Mouse (Mus musculus) limb, embryonic 13.5 days (tissue): ENCODE data around the gene Hrk. TPM values are rescaled to one million over a fixed set of nuclear protein-coding genes. Genes with fewer than 3 reads are reported as not detected.

Experiments
- ATAC-seq: fragments of 200-750 bp; cut with Nextera tagmentation; 2 replicates; pipeline ENCODE4 v1.8.0; 2017; ENCODE audit warnings: low read depth, moderate number of reproducible peaks, moderate TSS enrichment; ENCODE audit not compliant: low FRiP score
- H3K27ac ChIP-seq: fragments of 300-500 bp; sonication (generic); 2 replicates; pipeline ENCODE4 v1.5.1; 2015; ENCODE audit warnings: inconsistent platforms, mild to moderate bottlenecking, moderate library complexity
- H3K27me3 ChIP-seq: fragments of 300-500 bp; sonication (generic); 2 replicates; pipeline ENCODE4 v1.6.1; 2015; ENCODE audit warnings: mild to moderate bottlenecking, inconsistent platforms
- H3K36me3 ChIP-seq: fragments of 300-500 bp; sonication (generic); 2 replicates; pipeline ENCODE4 v1.6.1; 2015; ENCODE audit warnings: inconsistent platforms, mild to moderate bottlenecking, moderate library complexity
- H3K4me1 ChIP-seq: fragments of 300-500 bp; sonication (generic); 2 replicates; pipeline ENCODE4 v1.6.1; 2015; ENCODE audit warnings: inconsistent platforms
- H3K4me2 ChIP-seq: fragments of 300-500 bp; sonication (generic); replicated peaks from 2 replicates; pipeline ENCODE4 v1.6.1; 2015; ENCODE audit warnings: inconsistent platforms, mild to moderate bottlenecking, moderate library complexity
- H3K4me3 ChIP-seq: fragments of 300-500 bp; sonication (generic); 2 replicates; pipeline ENCODE4 v1.5.1; 2015; ENCODE audit warnings: moderate library complexity, mild to moderate bottlenecking, inconsistent platforms
- H3K9ac ChIP-seq: fragments of 300-500 bp; sonication (generic); 2 replicates; pipeline ENCODE4 v1.6.1; 2015; ENCODE audit warnings: mild to moderate bottlenecking, inconsistent platforms
- H3K9me3 ChIP-seq: fragments of 300-500 bp; sonication (generic); 2 replicates; pipeline ENCODE4 v1.6.1; 2016; ENCODE audit warnings: inconsistent platforms
- WGBS: fragments of 180-500 bp; shearing (Covaris S2); methylation state at CpG from one replicate; pipeline ENCODE4 v1.1.7; 2015; 5-methylcytosine and 5-hydroxymethylcytosine counted together
- polyA plus RNA-seq: library from polyadenylated mRNA; unstranded; fragments of >200 nt; fragmentation: Nextera tagmentation; extraction: Ambion mirVana; gene quantifications from 2 replicates; pipeline ENCODE4 v1.2.1, GENCODE M21; 2015

Gene Hrk
- polyA plus RNA-seq, 1 experiment from 2014 or later: 0.10 TPM

DNA sequence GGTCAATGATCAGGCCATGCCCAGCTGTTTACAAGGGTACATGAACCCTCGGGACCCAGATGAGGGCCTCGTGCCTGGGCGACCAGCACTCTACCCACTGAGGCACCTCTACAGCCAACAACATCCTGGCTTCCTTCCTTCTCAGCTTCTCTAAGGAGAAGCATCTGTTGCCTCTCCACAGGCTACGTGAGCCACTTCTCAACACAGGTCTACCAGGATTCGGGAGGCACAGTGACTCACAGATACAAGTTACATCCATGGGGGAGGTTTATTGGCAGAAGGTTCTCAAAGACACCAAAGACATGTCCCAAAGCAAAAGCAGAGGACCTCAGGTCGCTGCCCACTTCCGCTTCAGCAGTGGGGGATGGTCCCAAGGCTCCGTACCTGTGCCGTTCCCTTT, 26.0 kb downstream of the Hrk start:
- Histone ChIP-seq H3K4me2 (no peak overlapping the region), H3K4me3 (no peak overlapping the region), H3K27me3 (peaks cover 32% of the 10 kb centered on the region), H3K36me3 (no peaks in the 10 kb centered on the region), H3K9ac (no peak overlapping the region), H3K4me1 (peaks cover 10% of the 10 kb centered on the region; the same call in 1 of the 2 replicates), H3K9me3 (no peaks in the 10 kb centered on the region), H3K27ac (no peak overlapping the region)
- no peak for ATAC-seq
- WGBS: 80% methylated on average over 9 of the region's 9 CpGs

DNA sequence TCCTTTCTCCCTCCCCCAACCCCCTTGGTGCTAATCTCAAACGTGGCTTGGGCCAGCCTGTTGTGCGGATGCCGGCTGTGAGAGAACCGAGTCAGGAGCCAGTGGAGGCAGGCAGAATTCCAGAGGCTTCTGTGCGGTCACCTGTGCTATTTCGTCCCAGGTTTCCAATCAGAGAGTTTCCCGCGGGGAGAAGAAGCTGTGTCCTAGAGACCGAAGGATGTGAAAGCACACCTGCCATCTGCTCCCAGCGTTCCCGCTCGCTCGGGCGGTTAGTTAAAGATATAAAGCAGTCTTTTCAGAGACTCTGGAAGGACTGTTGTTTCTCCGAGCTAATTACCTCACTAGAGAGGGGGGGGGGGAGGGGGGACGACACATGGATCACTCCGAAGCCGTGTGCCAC, 27.8 kb downstream of the Hrk start:
- no peak for ATAC-seq
- H3K4me1 ChIP-seq: peaks cover 10% of the 10 kb centered on the region; the same call in 1 of the 2 replicates
- no peak overlapping the region for H3K4me3 ChIP-seq
- no peaks in the 10 kb centered on the region for H3K9me3 ChIP-seq
- H3K4me2 ChIP-seq: no peak overlapping the region
- no peak overlapping the region for H3K9ac ChIP-seq
- H3K36me3 ChIP-seq: no peaks in the 10 kb centered on the region
- H3K27ac ChIP-seq: no peak overlapping the region
- peaks cover 32% of the 10 kb centered on the region for H3K27me3 ChIP-seq
- WGBS: 18% methylated on average over 15 of the region's 18 CpGs

DNA sequence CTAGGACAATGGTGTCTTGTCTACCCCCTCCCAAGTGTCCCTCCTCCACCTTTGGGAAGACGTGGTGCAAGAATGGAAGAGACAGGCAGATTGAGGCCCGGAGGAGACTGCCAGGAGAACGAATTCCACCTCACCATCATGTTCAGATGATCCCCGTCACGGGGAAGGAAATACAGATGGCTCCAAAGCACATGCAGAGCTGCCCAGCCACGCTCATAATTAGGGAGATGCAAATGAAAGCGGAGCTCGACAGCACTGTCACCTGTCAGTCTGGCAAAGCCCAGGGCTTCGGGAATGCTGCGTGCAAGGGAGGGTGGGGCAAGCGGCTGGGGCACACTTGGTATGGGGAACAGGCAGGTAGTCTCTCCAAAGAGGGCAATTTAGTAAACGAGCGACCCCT, 33.0 kb downstream of the Hrk start:
- Histone ChIP-seq H3K9me3 (no peaks in the 10 kb centered on the region), H3K4me3 (no peak overlapping the region), H3K27ac (no peak overlapping the region), H3K4me2 (no peak overlapping the region), H3K36me3 (peaks cover 15% of the 10 kb centered on the region; the same call in 1 of the 2 replicates), H3K4me1 (peaks cover 2% of the 10 kb centered on the region; the same call in 1 of the 2 replicates), H3K27me3 (peaks cover 14% of the 10 kb centered on the region; the same call in 1 of the 2 replicates), H3K9ac (no peak overlapping the region)
- no peak for ATAC-seq
- WGBS: 73% methylated on average over 13 of the region's 13 CpGs

DNA sequence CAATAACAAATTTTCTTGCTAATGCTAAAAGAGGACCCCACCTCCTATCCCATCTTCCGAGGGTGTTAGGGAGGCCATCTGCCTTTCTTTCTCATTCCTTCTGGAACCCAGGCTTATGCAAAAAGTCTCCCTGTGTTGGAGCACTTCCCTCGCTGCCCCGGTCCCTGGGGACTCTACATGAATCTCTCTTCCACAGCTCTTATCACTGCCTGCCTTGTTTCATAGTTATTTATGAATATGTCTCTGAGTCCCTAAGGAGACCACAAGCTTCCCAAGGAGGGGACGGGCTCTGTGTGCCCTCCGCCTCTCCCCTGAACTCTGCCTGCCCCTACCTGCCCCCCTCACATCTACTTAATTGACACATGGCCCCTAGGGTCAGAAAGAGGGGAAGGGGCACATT, 35.2 kb downstream of the Hrk start:
- Histone ChIP-seq H3K4me1 (no peaks in the 10 kb centered on the region), H3K27ac (no peak overlapping the region), H3K4me3 (no peak overlapping the region), H3K9me3 (no peaks in the 10 kb centered on the region), H3K9ac (no peak overlapping the region), H3K27me3 (no peaks in the 10 kb centered on the region), H3K4me2 (no peak overlapping the region), H3K36me3 (peaks cover 15% of the 10 kb centered on the region; the same call in 1 of the 2 replicates)
- WGBS: 66% methylated on average over 5 of the region's 5 CpGs
- no peak for ATAC-seq

DNA sequence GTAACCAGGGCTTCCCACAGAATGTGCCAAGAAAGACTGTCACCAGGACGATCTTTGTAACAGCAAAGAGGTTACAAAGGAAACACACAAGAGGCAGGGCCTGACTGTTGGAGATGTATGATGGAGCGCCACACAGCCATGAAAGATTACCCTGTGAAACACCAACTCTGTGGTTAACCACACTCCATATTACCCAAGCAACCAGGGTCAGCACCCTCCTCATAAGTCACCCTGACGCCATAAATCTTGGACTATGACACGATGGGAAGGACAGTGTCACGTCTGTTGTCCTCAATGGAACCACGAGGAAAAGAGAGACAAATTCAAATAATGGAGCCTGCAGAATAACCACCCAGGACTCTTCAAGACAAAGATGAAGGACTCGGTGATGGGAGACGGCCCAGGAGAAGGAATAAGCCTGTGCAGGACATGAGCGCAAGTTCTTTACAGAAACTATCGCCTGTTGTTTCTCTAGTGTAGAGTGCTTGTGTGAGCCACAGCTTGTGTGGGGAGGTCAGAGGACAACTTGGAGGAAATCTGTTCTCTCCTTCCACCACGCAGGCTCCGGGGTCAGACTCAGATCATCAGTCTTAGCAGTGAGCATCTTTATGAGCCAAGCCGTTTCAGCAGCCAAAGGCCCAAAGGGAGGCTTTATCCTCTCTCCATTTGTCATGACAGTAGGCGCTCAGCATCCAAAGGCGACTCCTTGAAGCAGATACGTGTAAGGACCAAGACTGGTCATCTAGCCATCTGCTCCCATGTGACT, 40.4 kb downstream of the Hrk start:
- H3K27me3 ChIP-seq: no peaks in the 10 kb centered on the region
- no peaks in the 10 kb centered on the region for H3K4me1 ChIP-seq
- WGBS: 59% methylated on average over 16 of the region's 16 CpGs
- H3K36me3 ChIP-seq: peaks cover 15% of the 10 kb centered on the region; the same call in 1 of the 2 replicates
- H3K4me3 ChIP-seq: no peak overlapping the region
- no peak overlapping the region for H3K4me2 ChIP-seq
- no peak overlapping the region for H3K9ac ChIP-seq
- H3K27ac ChIP-seq: no peak overlapping the region
- no peak for ATAC-seq
- no peaks in the 10 kb centered on the region for H3K9me3 ChIP-seq

DNA sequence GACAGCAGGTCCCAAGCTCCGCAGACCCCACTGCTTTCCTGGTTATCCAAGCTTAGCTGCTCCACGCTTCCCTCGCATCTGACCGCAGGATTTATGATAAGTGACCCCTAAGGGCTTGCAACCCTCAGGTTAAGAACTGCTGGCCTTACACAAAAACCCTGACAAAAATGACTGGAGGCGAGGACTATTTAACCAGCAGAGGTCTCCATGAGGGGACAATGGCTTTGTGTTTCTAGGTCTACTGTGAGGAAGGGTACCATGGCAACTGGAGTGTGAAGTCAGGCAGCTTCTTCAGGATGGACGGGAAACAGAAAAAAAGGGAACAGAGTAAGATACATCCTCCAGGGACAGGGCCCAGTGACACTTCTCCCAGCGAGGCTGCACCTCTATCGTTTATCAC, 41.4 kb downstream of the Hrk start:
- H3K36me3 ChIP-seq: peaks cover 8% of the 10 kb centered on the region; the same call in 1 of the 2 replicates
- WGBS: 76% methylated on average over 8 of the region's 8 CpGs
- H3K4me2 ChIP-seq: no peak overlapping the region
- H3K27ac ChIP-seq: no peak overlapping the region
- H3K4me3 ChIP-seq: no peak overlapping the region
- no peaks in the 10 kb centered on the region for H3K9me3 ChIP-seq
- no peak for ATAC-seq
- H3K9ac ChIP-seq: no peak overlapping the region
- H3K27me3 ChIP-seq: no peaks in the 10 kb centered on the region
- H3K4me1 ChIP-seq: no peaks in the 10 kb centered on the region

DNA sequence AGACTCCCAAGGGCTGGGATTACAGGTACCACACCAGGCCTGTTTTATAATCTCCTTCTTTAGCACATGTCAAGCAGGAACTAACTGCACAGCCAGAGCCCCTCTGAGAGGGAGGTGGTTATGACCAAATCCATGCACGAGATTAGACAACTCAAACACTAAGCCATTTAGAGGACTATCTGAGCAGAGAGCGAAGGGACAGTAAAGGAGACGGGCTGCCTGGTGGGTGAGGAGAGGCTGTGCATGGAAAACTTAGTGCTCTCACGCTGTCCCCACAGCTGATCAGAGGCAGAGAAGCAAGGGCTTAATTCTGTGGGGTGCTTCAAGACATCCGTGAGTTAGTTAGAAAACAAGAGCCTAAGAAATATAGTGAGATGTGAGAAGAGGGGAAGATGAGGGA, 49.6 kb downstream of the Hrk start:
- Histone ChIP-seq H3K27ac (no peak overlapping the region), H3K4me1 (peaks cover 17% of the 10 kb centered on the region), H3K9ac (peak overlapping the region; percentile 57; the same call in 1 of the 2 replicates), H3K4me3 (peak overlapping the region; percentile 41), H3K27me3 (no peaks in the 10 kb centered on the region), H3K4me2 (peak overlapping the region; percentile 74), H3K9me3 (no peaks in the 10 kb centered on the region), H3K36me3 (no peaks in the 10 kb centered on the region)
- ATAC-seq: no peak
- 21% methylated on average over 5 of the region's 5 CpGs for WGBS

DNA sequence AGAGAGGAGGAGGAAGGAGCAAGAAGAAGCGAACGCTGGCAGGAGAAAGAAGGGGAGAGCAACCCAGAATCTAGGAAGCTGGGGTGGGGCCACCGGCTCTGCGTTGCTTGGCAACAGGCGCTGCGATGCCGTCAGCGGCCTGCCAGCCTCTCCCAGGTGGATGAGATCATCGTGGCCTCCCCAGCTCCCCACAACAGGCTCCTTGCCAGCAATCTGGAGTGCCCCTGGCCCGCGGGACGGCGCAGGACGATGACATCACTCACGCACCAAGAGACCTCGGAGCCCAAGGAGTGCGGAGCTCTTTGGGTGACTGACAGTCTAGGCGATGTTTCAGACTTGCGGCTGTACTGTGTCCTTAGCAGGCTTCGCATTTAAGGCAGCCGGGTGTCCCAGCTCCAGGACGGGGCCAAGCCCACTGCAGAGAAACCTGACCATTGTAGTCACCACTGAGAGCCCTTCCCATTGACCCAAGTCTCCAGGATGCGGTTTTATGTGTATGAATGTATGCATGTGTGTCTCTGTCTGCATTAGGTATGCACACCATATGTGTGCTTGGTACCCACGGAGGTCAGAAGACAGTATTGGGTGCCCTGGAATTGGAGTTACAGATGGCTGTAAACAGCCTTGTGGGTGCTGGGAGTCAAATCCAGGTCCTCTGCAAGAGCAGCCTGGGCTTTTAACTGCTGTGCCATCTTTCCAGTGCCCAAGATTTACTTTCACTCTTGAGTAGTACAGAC, 50.1 kb downstream of the Hrk start:
- Histone ChIP-seq H3K27me3 (no peaks in the 10 kb centered on the region), H3K4me2 (peak overlapping the region; percentile 74), H3K4me1 (peaks cover 17% of the 10 kb centered on the region), H3K27ac (no peak overlapping the region), H3K36me3 (no peaks in the 10 kb centered on the region), H3K9me3 (no peaks in the 10 kb centered on the region), H3K4me3 (peak overlapping the region; percentile 41), H3K9ac (peak overlapping the region; percentile 57)
- 6% methylated on average over 24 of the region's 24 CpGs for WGBS
- peak; percentile 79 for ATAC-seq

DNA sequence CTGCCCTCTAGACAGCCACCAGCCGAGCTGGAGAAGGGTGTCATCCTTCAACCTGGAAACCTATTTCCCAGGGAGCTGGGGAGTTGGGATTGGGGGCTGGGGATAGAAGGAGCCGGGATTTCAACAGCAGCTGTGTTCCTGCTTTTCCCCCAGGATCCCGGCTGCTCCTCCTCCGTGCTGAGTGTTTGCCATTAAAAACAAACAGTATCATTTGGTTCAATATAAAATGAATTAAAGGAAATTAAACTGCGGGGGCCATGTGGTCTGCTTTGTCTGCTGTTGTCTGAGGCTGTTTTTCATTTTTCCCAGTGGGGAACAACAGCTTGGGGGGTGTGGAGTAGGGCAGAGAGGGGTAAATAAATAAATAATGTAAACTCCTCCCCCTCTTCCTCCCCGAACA, 53.0 kb downstream of the Hrk start:
- ATAC-seq: no peak
- Histone ChIP-seq H3K27ac (no peak overlapping the region), H3K4me2 (no peak overlapping the region), H3K4me1 (peaks cover 17% of the 10 kb centered on the region), H3K9me3 (no peaks in the 10 kb centered on the region), H3K4me3 (no peak overlapping the region), H3K36me3 (peaks cover 12% of the 10 kb centered on the region; the same call in 1 of the 2 replicates), H3K9ac (no peak overlapping the region), H3K27me3 (no peaks in the 10 kb centered on the region)
- WGBS: 52% methylated on average over 6 of the region's 6 CpGs

DNA sequence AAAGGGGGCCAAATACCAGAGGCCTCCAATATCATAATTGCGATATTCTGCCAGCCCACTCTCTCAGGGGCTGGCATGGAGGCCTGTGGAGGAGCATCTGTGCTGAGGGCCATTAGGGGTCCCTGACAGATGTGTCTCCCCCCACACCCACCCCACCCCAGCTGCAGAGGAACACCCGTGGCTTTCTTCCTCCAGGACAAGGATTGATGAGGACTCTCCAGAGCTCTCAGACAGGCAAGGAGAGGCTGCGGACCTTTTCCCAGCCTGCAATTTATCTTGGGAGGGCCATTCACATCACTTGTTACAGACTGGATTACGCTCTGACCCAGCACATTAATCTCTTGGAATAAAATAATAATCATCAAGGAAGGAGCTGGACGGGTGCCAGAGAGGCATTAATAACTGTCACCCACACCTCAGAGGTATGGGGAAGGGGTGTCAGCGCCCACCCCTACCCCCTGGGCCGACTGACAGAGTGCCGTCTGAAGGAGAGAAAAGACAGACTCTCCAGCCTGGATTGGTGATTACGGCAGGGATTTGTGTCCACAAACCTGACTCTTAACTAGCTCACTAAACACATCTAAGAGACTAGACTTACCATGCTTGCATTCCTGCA, 58.8 kb downstream of the Hrk start:
- Histone ChIP-seq H3K4me3 (no peak overlapping the region), H3K4me1 (no peaks in the 10 kb centered on the region), H3K27me3 (no peaks in the 10 kb centered on the region), H3K9me3 (no peaks in the 10 kb centered on the region), H3K27ac (no peak overlapping the region), H3K36me3 (peaks cover 37% of the 10 kb centered on the region), H3K4me2 (no peak overlapping the region), H3K9ac (no peak overlapping the region)
- ATAC-seq: no peak
- 42% methylated on average over 9 of the region's 9 CpGs for WGBS

DNA sequence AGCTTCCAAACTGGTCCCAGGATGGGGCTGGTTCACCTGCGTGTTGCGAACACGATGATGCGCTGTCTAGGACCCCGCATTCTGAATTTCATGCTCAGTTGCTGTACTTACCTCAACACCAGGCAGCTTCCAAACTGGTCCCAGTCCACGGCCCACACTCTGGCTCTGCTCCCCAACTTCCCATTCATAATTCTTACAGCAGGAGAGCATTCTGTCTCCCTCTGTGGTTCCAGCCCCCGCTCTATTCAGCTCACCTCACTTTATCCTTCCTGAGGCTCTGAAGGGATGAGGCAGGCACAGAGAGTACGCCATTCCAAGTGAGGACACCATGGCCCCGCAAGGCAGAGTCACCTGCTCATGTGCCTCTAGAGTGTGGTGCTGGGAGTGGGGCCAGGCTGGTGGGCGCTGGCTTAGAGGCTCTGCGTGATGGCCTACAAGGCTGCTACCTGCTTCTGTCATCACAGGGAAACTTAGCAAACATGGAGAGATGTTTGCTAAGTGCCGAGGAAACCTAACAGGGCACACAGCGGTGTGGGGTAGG, 65.7 kb downstream of the Hrk start:
- H3K27ac ChIP-seq: no peak overlapping the region
- no peak overlapping the region for H3K9ac ChIP-seq
- 93% methylated on average over 13 of the region's 13 CpGs for WGBS
- no peak for ATAC-seq
- peaks cover 71% of the 10 kb centered on the region for H3K36me3 ChIP-seq
- no peaks in the 10 kb centered on the region for H3K9me3 ChIP-seq
- no peaks in the 10 kb centered on the region for H3K4me1 ChIP-seq
- no peaks in the 10 kb centered on the region for H3K27me3 ChIP-seq
- H3K4me2 ChIP-seq: no peak overlapping the region
- no peak overlapping the region for H3K4me3 ChIP-seq

DNA sequence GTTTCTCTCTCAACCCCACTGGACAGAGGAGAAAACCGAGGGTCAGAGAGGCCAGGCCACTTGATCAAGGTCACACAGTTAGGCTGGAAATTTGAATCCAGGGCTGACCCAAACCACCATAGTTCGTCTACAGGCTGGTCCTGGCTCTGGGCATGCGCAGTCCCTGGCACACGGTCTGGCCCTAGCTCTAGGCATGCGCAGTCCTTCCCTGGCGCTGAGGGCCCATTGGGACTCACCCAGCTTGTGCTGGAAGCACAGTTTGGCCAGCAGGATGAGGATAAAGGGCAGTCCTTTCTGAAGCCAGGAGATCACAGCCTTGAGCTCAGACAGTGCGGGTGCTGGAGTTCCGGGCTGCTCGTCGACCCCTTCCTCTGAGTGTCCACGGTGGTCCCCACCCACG, 72.4 kb downstream of the Hrk start:
- Histone ChIP-seq H3K9me3 (no peaks in the 10 kb centered on the region), H3K27ac (no peak overlapping the region), H3K4me3 (no peak overlapping the region), H3K9ac (no peak overlapping the region), H3K36me3 (peaks cover 51% of the 10 kb centered on the region), H3K4me2 (no peak overlapping the region), H3K27me3 (no peaks in the 10 kb centered on the region), H3K4me1 (no peaks in the 10 kb centered on the region; the same call in 1 of the 2 replicates)
- no peak for ATAC-seq
- WGBS: 81% methylated on average over 12 of the region's 12 CpGs
